Comparison of ENCODE assay signal across 8 mouse cellular contexts in genomic region chr15:27595560-27595959, GRCm38 (mm10). TPM values are rescaled to one million over a fixed set of nuclear protein-coding genes. Genes with fewer than 3 reads are reported as not detected.
DNase-seq lines count a peak whose midpoint lies in the region; ATAC-seq and TF ChIP-seq lines count a peak whose summit lies in the region.

No protein-coding gene starts in this region.

- 56% methylated on average over 8 of the region's 8 CpGs for WGBS in neural tube, embryonic 11.5 days
- 61% methylated on average over 8 of the region's 8 CpGs for WGBS in heart, postnatal 0 days
- WGBS in stomach, embryonic 15.5 days = 46% methylated on average over 8 of the region's 8 CpGs

- ATAC-seq in neural tube, embryonic 11.5 days (ENCODE audit: insufficient read depth, low FRiP score, low TSS enrichment) = no peak
- ATAC-seq in heart, postnatal 0 days (ENCODE audit: insufficient read depth, low read depth) = no peak
- peak; percentile 79 for ATAC-seq in stomach, embryonic 15.5 days (ENCODE audit: insufficient read depth, low FRiP score, low read depth)

- peak; percentile 86 for DNase-seq in heart, adult 11 months
- DNase-seq in heart, postnatal 4 days = no peak
- DNase-seq in neural tube, embryonic 11.5 days (ENCODE audit: low spot score) = no peak
- DNase-seq in neural tube, embryonic 10.5 days (ENCODE audit: extremely low spot score, low spot score) = no peak
- DNase-seq in heart, postnatal 0 days (ENCODE audit: low spot score) = no peak
- DNase-seq in left cerebral cortex, adult 8-10 months (ENCODE audit: low spot score in 2 of 2) = no peak
- DNase-seq in right cerebral cortex, postnatal 25 days = no peak

- H3K27ac ChIP-seq in neural tube, embryonic 11.5 days (ENCODE audit: low read depth, low read length) = 0 out of 2 replicates have a peak overlapping the region, but pooled peaks have one; percentile 23
- peak overlapping the region; percentile 76 for H3K27ac ChIP-seq in heart, postnatal 0 days (ENCODE audit: low read depth)
- H3K27ac ChIP-seq in stomach, embryonic 15.5 days = peak overlapping the region; percentile 68

- H3K36me3 ChIP-seq in neural tube, embryonic 11.5 days (ENCODE audit: control insufficient read depth, insufficient read depth, low read length) = no peaks in the 10 kb centered on the region
- peaks cover 75% of the 10 kb centered on the region for H3K36me3 ChIP-seq in heart, postnatal 0 days (replicated peaks; ENCODE audit: control insufficient read depth, insufficient read depth, low read length)
- H3K36me3 ChIP-seq in stomach, embryonic 15.5 days = peaks cover 26% of the 10 kb centered on the region

- no peaks in the 10 kb centered on the region for H3K27me3 ChIP-seq in neural tube, embryonic 11.5 days (ENCODE audit: control insufficient read depth, insufficient read depth, low read length)
- H3K27me3 ChIP-seq in heart, postnatal 0 days (ENCODE audit: control insufficient read depth, insufficient read depth, low read length) = no peaks in the 10 kb centered on the region
- no peaks in the 10 kb centered on the region for H3K27me3 ChIP-seq in stomach, embryonic 15.5 days (replicated peaks)

- H3K9ac ChIP-seq in neural tube, embryonic 11.5 days (ENCODE audit: low read length) = no peak overlapping the region
- no peak overlapping the region for H3K9ac ChIP-seq in heart, postnatal 0 days (replicated peaks; ENCODE audit: low read depth, low read length)
- no peak overlapping the region for H3K9ac ChIP-seq in stomach, embryonic 15.5 days

- TF ChIP-seq EP300 in heart, postnatal 0 days (IDR thresholded peaks at IDR 0.05; ENCODE audit: low read depth) = no peak

- no peak overlapping the region for H3K4me3 ChIP-seq in neural tube, embryonic 11.5 days (ENCODE audit: low read depth, low read length)
- H3K4me3 ChIP-seq in heart, postnatal 0 days (ENCODE audit: low read depth, low read length) = no peak overlapping the region
- no peak overlapping the region for H3K4me3 ChIP-seq in stomach, embryonic 15.5 days (replicated peaks)

- no peak for TF ChIP-seq CTCF in heart, postnatal 0 days (IDR thresholded peaks at IDR 0.05; ENCODE audit: low read depth)

- no peak overlapping the region for H3K4me2 ChIP-seq in neural tube, embryonic 11.5 days (ENCODE audit: low read depth)
- no peak overlapping the region for H3K4me2 ChIP-seq in heart, postnatal 0 days (ENCODE audit: low read depth, low read length)
- no peak overlapping the region for H3K4me2 ChIP-seq in stomach, embryonic 15.5 days

- H3K4me1 ChIP-seq in neural tube, embryonic 11.5 days (ENCODE audit: control insufficient read depth, insufficient read depth, low read length) = no peaks in the 10 kb centered on the region
- H3K4me1 ChIP-seq in heart, postnatal 0 days (ENCODE audit: control insufficient read depth, insufficient read depth) = peaks cover 21% of the 10 kb centered on the region
- 0 out of 2 replicates have a peak, but pooled peaks cover 4% of the 10 kb centered on the region for H3K4me1 ChIP-seq in stomach, embryonic 15.5 days

- no peaks in the 10 kb centered on the region for H3K9me3 ChIP-seq in neural tube, embryonic 11.5 days (ENCODE audit: control insufficient read depth, low read length)
- H3K9me3 ChIP-seq in heart, postnatal 0 days (replicated peaks; ENCODE audit: control insufficient read depth, low read length) = no peaks in the 10 kb centered on the region
- H3K9me3 ChIP-seq in stomach, embryonic 15.5 days = no peaks in the 10 kb centered on the region

RNA-seq across cellular contexts. Expression of gene Otulin, which starts 34.9 kb away (rescaled TPM):
- total RNA-seq in heart, postnatal 4 days (2021) = 10 to 100 TPM; 41.6 to 43.1 TPM
- polyA plus RNA-seq in neural tube, embryonic 11.5 days (2014; fragmentation: Nextera tagmentation; extraction: Ambion mirVana) = 32.8 and 34.6 TPM in 2 replicates
- total RNA-seq in heart, postnatal 0 days (2014; rRNA removed; ENCODE audit: low replicate concordance) = 32.3 and 36.1 TPM in 2 replicates
- polyA plus RNA-seq in heart, postnatal 0 days (2015; fragmentation: Nextera tagmentation; extraction: Ambion mirVana) = 24.3 and 26.3 TPM in 2 replicates
- 30.4 and 31.7 TPM in 2 replicates for polyA plus RNA-seq in stomach, embryonic 15.5 days (2015; fragmentation: Nextera tagmentation; extraction: Ambion mirVana)
- 10 to 100 TPM; 21.1 to 24.9 (median 21.9) TPM for total RNA-seq in left cerebral cortex, adult 8-10 months (2022)

Comparison
In these comparisons a context has a peak if more than half of its experiments do, and no peak if none do; other contexts are left out.
1. H3K27ac ChIP-seq: peak in every context shown above with its lines; median percentile 76 in heart, postnatal 0 days; 68 in stomach, embryonic 15.5 days; 23 in neural tube, embryonic 11.5 days.